Mouse (Mus musculus): ENCODE data around the gene Olfr1417. TPM values are rescaled to one million over a fixed set of nuclear protein-coding genes. Genes with fewer than 3 reads are reported as not detected.
"Not testable (repeated sequence)": the region's sequence is repeated elsewhere in the genome, so short reads cannot be mapped to it uniquely, and the experiment has no call there.

Olfr1417 gene
- total RNA-seq (2014; rRNA removed; ENCODE audit: low replicate concordance) (not detected in 2 replicates), polyA plus RNA-seq (2015; fragmentation: Nextera tagmentation; extraction: Ambion mirVana) (not detected in 2 replicates)

DNA sequence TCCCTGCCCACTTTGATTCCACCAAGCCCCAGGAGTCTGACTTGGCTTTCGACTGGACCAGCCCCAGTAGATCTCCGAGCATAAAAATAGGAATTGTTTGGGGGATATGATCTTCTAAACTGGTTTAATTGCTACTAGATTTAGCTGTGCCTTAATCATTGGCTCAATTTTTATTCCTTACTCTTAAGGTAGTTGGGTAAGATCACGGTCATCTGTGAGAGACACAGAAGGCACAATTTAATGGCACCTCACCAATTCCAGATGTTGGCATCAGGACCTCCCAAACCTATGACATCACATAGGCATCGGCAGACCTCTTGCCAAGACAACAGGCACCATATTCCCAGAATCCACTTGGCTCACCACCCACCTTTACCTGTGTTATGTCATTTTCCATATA is at the start of gene Olfr1417:
Olfr1417 (minus strand) TSS at position 101 of the 400 bp plus-strand sequence.
- Histone ChIP-seq H3K27me3 (ENCODE audit: control insufficient read depth, insufficient read depth, low read length) (no peaks in the 10 kb centered on the region), H3K4me1 (ENCODE audit: control insufficient read depth, insufficient read depth) (no peaks in the 10 kb centered on the region), H3K4me2 (ENCODE audit: low read depth, low read length) (no peak within 1 kb of the TSS), H3K36me3 (replicated peaks; ENCODE audit: control insufficient read depth, insufficient read depth, low read length) (no peaks in the 10 kb centered on the region), H3K27ac (ENCODE audit: low read depth) (no peak within 1 kb of the TSS), H3K4me3 (ENCODE audit: low read depth, low read length) (no peak within 1 kb of the TSS), H3K9ac (replicated peaks; ENCODE audit: low read depth, low read length) (no peak within 1 kb of the TSS), H3K9me3 (replicated peaks; ENCODE audit: control insufficient read depth, low read length) (no peaks in the 10 kb centered on the region)
- no peak for TF ChIP-seq EP300 (IDR thresholded peaks at IDR 0.05; ENCODE audit: low read depth)
- no peak for TF ChIP-seq CTCF (IDR thresholded peaks at IDR 0.05; ENCODE audit: low read depth)
- no peak for ATAC-seq (ENCODE audit: insufficient read depth, low read depth)
- 84% methylated on average over 4 of the region's 4 CpGs for WGBS
- DNase-seq (ENCODE audit: low spot score), result no peak

GRCm38 (mm10) chr19:11886265-11886664 is 47.2 kb upstream of the Olfr1417 start, which contains the start of gene Olfr1420:
Gene Olfr1420, plus strand, starts transcription at chr19:11886565.
- Histone ChIP-seq H3K9me3 (replicated peaks; ENCODE audit: control insufficient read depth, low read length) (no peaks in the 10 kb centered on the region), H3K4me2 (ENCODE audit: low read depth, low read length) (no peak within 1 kb of the TSS), H3K4me1 (ENCODE audit: control insufficient read depth, insufficient read depth) (no peaks in the 10 kb centered on the region), H3K27me3 (ENCODE audit: control insufficient read depth, insufficient read depth, low read length) (no peaks in the 10 kb centered on the region), H3K4me3 (ENCODE audit: low read depth, low read length) (no peak within 1 kb of the TSS), H3K27ac (ENCODE audit: low read depth) (no peak within 1 kb of the TSS), H3K36me3 (replicated peaks; ENCODE audit: control insufficient read depth, insufficient read depth, low read length) (no peaks in the 10 kb centered on the region), H3K9ac (replicated peaks; ENCODE audit: low read depth, low read length) (no peak within 1 kb of the TSS)
- ATAC-seq (ENCODE audit: insufficient read depth, low read depth) (no peak), DNase-seq (ENCODE audit: low spot score) (no peak)
- no peak for TF ChIP-seq CTCF (IDR thresholded peaks at IDR 0.05; ENCODE audit: low read depth)
- no peak for TF ChIP-seq EP300 (IDR thresholded peaks at IDR 0.05; ENCODE audit: low read depth)
- 18% methylated on average over 1 of the region's 1 CpGs for WGBS

- not testable (repeated sequence) for H3K9ac ChIP-seq (replicated peaks; ENCODE audit: low read depth, low read length); DNase-seq (ENCODE audit: low spot score); H3K4me1 ChIP-seq (ENCODE audit: control insufficient read depth, insufficient read depth); ATAC-seq (ENCODE audit: insufficient read depth, low read depth); H3K36me3 ChIP-seq (replicated peaks; ENCODE audit: control insufficient read depth, insufficient read depth, low read length); H3K27ac ChIP-seq (ENCODE audit: low read depth); H3K9me3 ChIP-seq (replicated peaks; ENCODE audit: control insufficient read depth, low read length); H3K4me3 ChIP-seq (ENCODE audit: low read depth, low read length); H3K27me3 ChIP-seq (ENCODE audit: control insufficient read depth, insufficient read depth, low read length)
- WGBS, result 47% methylated on average over 20 of the region's 22 CpGs
- peak overlapping the region; percentile 16; the same call in 1 of the 2 replicates for H3K4me2 ChIP-seq (ENCODE audit: low read depth, low read length)
Measured at GRCm38 (mm10) chr19:11878404-11878803, 39.4 kb upstream of the Olfr1417 start.

DNA sequence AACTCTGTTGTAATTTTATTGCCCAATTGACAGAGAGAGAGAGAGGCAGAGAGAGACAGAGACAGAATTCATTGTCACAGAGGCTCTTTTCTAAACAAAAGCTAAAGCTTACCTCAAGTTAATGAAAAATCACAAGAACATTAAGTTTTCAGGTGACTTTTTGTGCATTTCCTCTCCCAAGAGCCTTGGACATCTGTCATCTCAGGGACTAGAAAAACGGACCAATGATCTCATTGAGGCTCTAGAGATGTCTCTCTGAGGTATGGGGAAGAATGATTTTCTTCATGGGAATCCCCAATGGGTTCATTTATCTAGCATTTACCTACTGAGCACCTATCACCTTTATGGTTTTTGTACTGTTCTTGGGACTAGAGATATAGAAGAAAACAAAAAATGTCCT is 36.0 kb upstream of the Olfr1417 start, which contains the start of gene Olfr1419:
Olfr1419 (minus strand) TSS at position 101 of the 400 bp plus-strand sequence.
- Histone ChIP-seq H3K4me3 (ENCODE audit: low read depth, low read length) (no peak within 1 kb of the TSS), H3K27ac (ENCODE audit: low read depth) (no peak within 1 kb of the TSS), H3K36me3 (replicated peaks; ENCODE audit: control insufficient read depth, insufficient read depth, low read length) (no peaks in the 10 kb centered on the region), H3K27me3 (ENCODE audit: control insufficient read depth, insufficient read depth, low read length) (no peaks in the 10 kb centered on the region), H3K4me1 (ENCODE audit: control insufficient read depth, insufficient read depth) (no peaks in the 10 kb centered on the region), H3K9ac (replicated peaks; ENCODE audit: low read depth, low read length) (no peak within 1 kb of the TSS), H3K4me2 (ENCODE audit: low read depth, low read length) (no peak within 1 kb of the TSS), H3K9me3 (replicated peaks; ENCODE audit: control insufficient read depth, low read length) (no peaks in the 10 kb centered on the region)
- ATAC-seq (ENCODE audit: insufficient read depth, low read depth), result no peak
- WGBS, result 20% methylated on average over 1 of the region's 1 CpGs
- no peak for DNase-seq (ENCODE audit: low spot score)
- TF ChIP-seq EP300 (IDR thresholded peaks at IDR 0.05; ENCODE audit: low read depth), result no peak

- no peaks in the 10 kb centered on the region for H3K36me3 ChIP-seq (replicated peaks; ENCODE audit: control insufficient read depth, insufficient read depth, low read length)
- no peaks in the 10 kb centered on the region for H3K27me3 ChIP-seq (ENCODE audit: control insufficient read depth, insufficient read depth, low read length)
- no peaks in the 10 kb centered on the region for H3K4me1 ChIP-seq (ENCODE audit: control insufficient read depth, insufficient read depth)
- WGBS, result 73% methylated on average over 2 of the region's 2 CpGs
- TF ChIP-seq CTCF (IDR thresholded peaks at IDR 0.05; ENCODE audit: low read depth) (no peak), EP300 (IDR thresholded peaks at IDR 0.05; ENCODE audit: low read depth) (no peak)
- ATAC-seq (ENCODE audit: insufficient read depth, low read depth) (no peak), DNase-seq (ENCODE audit: low spot score) (no peak)
- H3K4me2 ChIP-seq (ENCODE audit: low read depth, low read length), result no peak overlapping the region
- H3K4me3 ChIP-seq (ENCODE audit: low read depth, low read length), result no peak overlapping the region
- H3K27ac ChIP-seq (ENCODE audit: low read depth), result no peak overlapping the region
- no peaks in the 10 kb centered on the region; the same call in 1 of the 2 replicates for H3K9me3 ChIP-seq (replicated peaks; ENCODE audit: control insufficient read depth, low read length)
- H3K9ac ChIP-seq (replicated peaks; ENCODE audit: low read depth, low read length), result no peak overlapping the region
Measured at GRCm38 (mm10) chr19:11867837-11868236, 28.8 kb upstream of the Olfr1417 start.

DNA sequence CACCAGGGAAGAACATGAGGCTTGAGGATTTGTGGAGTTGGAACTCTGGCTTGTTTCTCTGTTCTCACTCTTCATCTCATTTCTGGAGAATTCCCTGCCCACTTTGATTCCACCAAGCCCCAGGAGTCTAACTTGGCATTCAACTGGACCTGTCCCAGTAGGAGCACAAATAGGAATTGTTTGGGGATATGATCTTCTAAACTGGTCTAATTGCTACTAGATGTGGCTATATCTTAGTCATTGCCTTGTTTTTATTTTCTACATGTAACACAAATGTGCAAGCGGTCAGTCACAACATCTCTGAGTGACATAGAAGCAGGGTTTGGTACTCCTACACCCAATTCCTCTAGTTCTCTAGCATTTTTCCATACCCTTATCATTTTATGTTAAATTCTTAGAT is 21.9 kb upstream of the Olfr1417 start, which contains the start of gene Olfr1418:
Olfr1418 (minus strand) TSS at position 101 of the 400 bp plus-strand sequence.
- Histone ChIP-seq H3K4me1 (ENCODE audit: control insufficient read depth, insufficient read depth) (no peaks in the 10 kb centered on the region), H3K9ac (replicated peaks; ENCODE audit: low read depth, low read length) (no peak within 1 kb of the TSS), H3K4me2 (ENCODE audit: low read depth, low read length) (no peak within 1 kb of the TSS), H3K9me3 (replicated peaks; ENCODE audit: control insufficient read depth, low read length) (no peaks in the 10 kb centered on the region), H3K4me3 (ENCODE audit: low read depth, low read length) (no peak within 1 kb of the TSS), H3K27ac (ENCODE audit: low read depth) (no peak within 1 kb of the TSS), H3K27me3 (ENCODE audit: control insufficient read depth, insufficient read depth, low read length) (no peaks in the 10 kb centered on the region), H3K36me3 (replicated peaks; ENCODE audit: control insufficient read depth, insufficient read depth, low read length) (no peaks in the 10 kb centered on the region)
- no peak for DNase-seq (ENCODE audit: low spot score)
- TF ChIP-seq CTCF (IDR thresholded peaks at IDR 0.05; ENCODE audit: low read depth), result no peak
- no peak for TF ChIP-seq EP300 (IDR thresholded peaks at IDR 0.05; ENCODE audit: low read depth)
- 84% methylated on average over 1 of the region's 1 CpGs for WGBS
- ATAC-seq (ENCODE audit: insufficient read depth, low read depth), result no peak
